Mouse (Mus musculus) adrenal gland, postnatal 4 days (tissue): ENCODE results near the gene Fbp2. TPM values are rescaled to one million over a fixed set of nuclear protein-coding genes. Genes with fewer than 3 reads are reported as not detected.
"Not testable (repeated sequence)": the region's sequence is repeated elsewhere in the genome, so short reads cannot be mapped to it uniquely, and the experiment has no call there.

Source experiments
- DNase-seq, 2 experiments: peaks; one replicate each; pipeline ENCODE4 v3.0.0; 2021 to 2022; ENCODE audit warnings: low spot score in 2 of 2, mixed read lengths in 2 of 2
- total RNA-seq, 2 experiments: library from RNA; stranded (reverse); gene quantifications; 2 replicates each; pipeline ENCODE4 v1.2.3; 2021

The Fbp2 gene
- total RNA-seq, 2 experiments from 2014 or later = 8.0 to 8.7 TPM

DNA sequence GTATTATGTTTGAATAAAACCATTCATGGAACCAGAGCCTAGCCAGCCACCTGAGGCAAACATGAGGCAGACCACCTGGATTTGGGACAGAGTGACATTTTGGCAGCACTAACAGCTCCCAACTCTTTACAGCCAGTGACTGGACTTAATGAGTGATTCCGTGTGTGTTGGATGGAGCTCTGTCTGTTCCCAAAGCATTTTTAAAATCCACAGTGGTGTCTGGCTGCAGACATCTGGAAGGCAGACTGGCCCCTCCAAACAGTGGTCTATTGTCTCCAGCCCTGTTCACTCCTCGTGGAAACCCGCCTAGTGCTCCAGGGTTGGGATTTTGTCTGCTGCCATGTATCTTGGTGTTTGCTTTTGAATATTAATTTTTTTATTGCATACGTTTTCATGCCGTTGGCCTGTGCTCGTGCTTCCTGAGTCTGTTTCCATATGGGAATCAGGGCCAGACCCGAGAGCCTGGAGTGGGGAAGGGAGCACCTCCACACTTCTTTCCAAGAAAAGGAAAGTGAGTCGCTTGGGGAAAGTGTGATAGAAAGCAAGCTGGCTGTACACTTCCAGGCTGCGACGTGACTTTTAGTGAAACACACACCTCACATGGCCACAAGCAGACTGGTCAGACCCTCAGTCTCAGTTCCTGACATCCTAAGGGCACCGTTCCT lies 7.6 kb upstream of the Fbp2 start:
- no peak for DNase-seq

DNA sequence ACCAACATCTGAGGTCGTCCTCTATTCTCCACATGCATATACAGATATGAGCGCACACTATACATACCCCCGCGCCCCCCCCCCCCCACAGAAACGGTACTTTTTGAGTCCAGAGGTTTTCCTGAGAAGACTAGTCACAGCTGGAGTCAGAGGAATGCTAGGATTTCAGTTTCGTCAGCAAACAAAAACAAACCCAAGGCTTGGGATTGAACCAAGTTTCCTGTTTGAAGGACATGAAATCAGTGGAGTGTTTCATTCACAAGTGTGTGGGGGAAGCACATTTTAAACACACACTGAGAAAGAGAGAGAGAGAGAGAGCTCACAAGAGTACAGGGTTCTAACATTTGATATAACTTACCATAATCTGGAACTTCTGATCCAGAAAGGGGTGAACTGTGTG lies 5.5 kb upstream of the Fbp2 start:
- no peak for DNase-seq

DNA sequence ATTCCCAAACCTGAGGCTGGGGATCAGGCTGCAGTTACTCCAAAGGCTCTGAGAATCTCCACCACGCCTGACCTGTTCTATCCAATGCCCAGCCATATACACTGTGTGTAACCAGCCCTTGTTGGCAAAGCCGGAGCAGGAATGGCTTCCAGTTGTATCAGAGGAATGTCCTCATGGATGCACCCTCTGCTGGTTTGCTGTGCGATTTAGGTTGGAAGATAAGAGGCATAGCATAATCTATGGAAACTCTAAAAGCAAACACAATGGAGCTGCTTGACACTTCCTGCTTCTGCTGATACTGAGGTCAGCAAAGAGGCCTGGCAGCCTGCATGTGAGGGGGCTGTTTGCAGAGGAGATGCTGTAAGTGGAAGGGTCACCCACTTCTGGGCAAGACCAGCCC lies 4.7 kb upstream of the Fbp2 start:
- no peak for DNase-seq

DNA sequence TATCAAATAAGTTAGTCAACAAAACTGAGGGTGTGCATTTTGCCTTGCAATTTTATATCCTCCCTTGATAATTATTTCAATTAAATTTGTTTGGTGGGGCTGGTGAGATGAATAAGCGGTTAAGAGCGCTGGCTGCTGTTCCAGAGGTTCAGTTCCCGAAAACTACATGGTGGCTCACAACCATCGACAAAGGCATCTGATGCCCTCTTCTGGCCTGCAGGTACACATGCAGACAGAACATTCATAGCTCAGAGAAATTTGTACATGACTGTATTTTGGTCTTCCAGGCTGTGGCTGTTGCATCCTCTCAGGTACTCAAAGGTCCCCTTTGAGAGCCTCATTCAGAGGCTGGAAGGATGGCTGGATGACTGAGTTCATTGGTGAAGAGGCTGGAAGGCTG lies 1.8 kb upstream of the Fbp2 start:
- no peak for DNase-seq

DNA sequence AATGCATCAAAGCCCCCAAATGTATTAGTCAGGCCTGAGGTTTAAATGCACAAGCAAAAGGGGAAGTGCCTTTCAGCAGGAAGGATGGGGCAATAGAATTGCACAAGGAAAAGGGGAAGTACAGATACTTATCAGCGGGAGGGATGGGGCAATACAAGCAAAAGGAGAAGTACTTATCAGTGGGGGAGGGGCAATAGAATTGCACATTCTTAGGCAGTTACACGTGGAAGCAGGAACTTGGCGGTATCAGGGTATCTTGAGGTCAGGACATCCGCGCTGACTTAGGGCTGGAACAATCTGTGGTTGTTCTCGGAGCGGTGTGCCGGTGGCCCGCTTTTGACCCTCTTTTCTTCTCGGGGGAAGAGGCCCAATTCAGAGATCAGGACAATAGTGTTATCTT lies 1.0 kb upstream of the Fbp2 start:
- DNase-seq = not testable (repeated sequence)

DNA sequence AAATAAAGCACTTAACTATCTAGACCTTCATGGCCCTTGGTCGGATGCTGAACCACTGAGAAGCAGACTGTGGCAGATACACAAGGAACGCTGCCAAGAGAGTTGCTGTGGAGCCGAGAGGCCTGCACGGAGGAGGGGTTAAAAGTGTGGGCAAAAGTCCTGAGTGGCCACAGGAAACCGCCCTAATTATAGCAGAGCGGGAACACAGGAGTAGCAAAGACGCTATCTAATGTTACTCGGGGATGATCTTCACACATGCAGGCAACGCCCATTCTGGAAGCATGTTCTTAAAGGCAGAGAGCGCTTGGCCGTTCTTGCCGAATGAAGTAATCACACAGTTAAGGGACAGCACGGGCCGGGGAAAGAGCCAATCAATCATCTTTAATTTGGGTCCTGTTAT lies 1.4 kb downstream of the Fbp2 start:
- no peak for DNase-seq

- peak; percentile 13 to 63 for DNase-seq
These were observed 1.9 kb downstream of the Fbp2 start for GRCm38 (mm10) chr13:62856305-62856675.

GRCm38 (mm10) chr13:62855396-62856304 lies 2.6 kb downstream of the Fbp2 start:
- no peak for DNase-seq

GRCm38 (mm10) chr13:62854666-62855065 lies 3.6 kb downstream of the Fbp2 start:
- peak; percentile 62 to 63 for DNase-seq

- DNase-seq = no peak
These were observed 24.9 kb downstream of the Fbp2 start for GRCm38 (mm10) chr13:62833341-62833740.

- no peak for DNase-seq
These were observed 26.0 kb downstream of the Fbp2 start for GRCm38 (mm10) chr13:62832239-62832638.

GRCm38 (mm10) chr13:62815705-62816104 lies 42.5 kb downstream of the Fbp2 start:
- not testable (repeated sequence) for DNase-seq

GRCm38 (mm10) chr13:62812713-62813112 lies 45.5 kb downstream of the Fbp2 start:
- no peak for DNase-seq

- DNase-seq = not testable (repeated sequence)
These were observed 50.2 kb downstream of the Fbp2 start for GRCm38 (mm10) chr13:62807981-62808380.

Other genes starting within 250 kb of the Fbp2 start
- 1 to 10 TPM; 3.2 to 4.1 TPM for gene 6720489N17Rik, start 234.2 kb downstream of the Fbp2 start, total RNA-seq
- 10 to 100 TPM; 12.0 to 13.8 TPM for gene Platr25, start 97.7 kb downstream of the Fbp2 start, total RNA-seq
- 1 to 10 TPM; 2.8 to 6.0 TPM for gene Gm5141, start 72.6 kb downstream of the Fbp2 start, total RNA-seq
- 100 to 1,000 TPM in 1 of 2 experiments, 10 to 100 TPM in 1; 56.3 to 142 TPM for gene Fbp1, start 29.9 kb upstream of the Fbp2 start, total RNA-seq
- 100 to 1,000 TPM; 127 to 139 TPM for gene 2010111I01Rik, start 106.5 kb upstream of the Fbp2 start, total RNA-seq